12 mouse cellular contexts compared by ENCODE assay signal in genomic region chr15:91755756-91756155, GRCm38 (mm10).
"Had no signal": no experiment of that assay in that cellular context is flagged by ENCODE, and none has a peak within 500 bp of the region (broad histone marks: within the 10 kb centered on the region; RNA-seq: fewer than 3 reads in every experiment).

No protein-coding gene starts in this region.

- H3K27me3 ChIP-seq: liver, embryonic 13.5 days; lung, embryonic 15.5 days; neural tube, embryonic 12.5 days had no signal

- H3K4me2 ChIP-seq: liver, embryonic 13.5 days; lung, embryonic 15.5 days; neural tube, embryonic 12.5 days had no signal

- DNase-seq: kidney, adult 18-20 months; kidney, postnatal 10 days; kidney, postnatal 4 days; left cerebral cortex, postnatal 4 days; liver; liver, embryonic 13.5 days; liver, postnatal 0 days; midbrain, embryonic 14.5 days; thymus, adult 2 months; thymus, postnatal 36 days had no signal

- H3K4me1 ChIP-seq: liver, embryonic 13.5 days; lung, embryonic 15.5 days; neural tube, embryonic 12.5 days had no signal

- ATAC-seq: liver, postnatal 0 days had no signal

- H3K4me3 ChIP-seq: liver, embryonic 13.5 days; lung, embryonic 15.5 days; neural tube, embryonic 12.5 days had no signal

- H3K36me3 ChIP-seq: liver, embryonic 13.5 days; lung, embryonic 15.5 days; neural tube, embryonic 12.5 days had no signal

- H3K9ac ChIP-seq: liver, embryonic 13.5 days; liver, postnatal 0 days; lung, embryonic 15.5 days; neural tube, embryonic 12.5 days had no signal

- H3K9me3 ChIP-seq: liver, embryonic 13.5 days; lung, embryonic 15.5 days; neural tube, embryonic 12.5 days had no signal

- H3K27ac ChIP-seq: liver, embryonic 13.5 days; lung, embryonic 15.5 days; neural tube, embryonic 12.5 days had no signal
